Mouse (Mus musculus): Measurements from ENCODE around the gene Plch1. TPM values are rescaled to one million over a fixed set of nuclear protein-coding genes. Genes with fewer than 3 reads are reported as not detected.

Plch1 gene
- polyA plus RNA-seq, 1 experiment from 2014 or later: 2.8 TPM

- 2% methylated on average over 12 of the region's 12 CpGs for WGBS
- Histone ChIP-seq H3K4me2 (ENCODE audit: low read depth, severe bottlenecking) (peak overlapping the region; percentile 99), H3K27ac (replicated peaks; ENCODE audit: low read depth, low read length) (no peak overlapping the region), H3K4me1 (ENCODE audit: control insufficient read depth, insufficient read depth, low read length) (no peaks in the 10 kb centered on the region), H3K9ac (ENCODE audit: low read length) (no peak overlapping the region), H3K36me3 (ENCODE audit: control insufficient read depth, insufficient read depth, low read length) (no peaks in the 10 kb centered on the region), H3K27me3 (ENCODE audit: control insufficient read depth, insufficient read depth, low read length) (no peaks in the 10 kb centered on the region; the same call in 1 of the 2 replicates), H3K4me3 (ENCODE audit: low read depth, low read length) (peak overlapping the region; percentile 10; the same call in 1 of the 2 replicates), H3K9me3 (ENCODE audit: control insufficient read depth, low read length) (no peaks in the 10 kb centered on the region)
- DNase-seq (ENCODE audit: low spot score) (peak; percentile 36), ATAC-seq (ENCODE audit: insufficient number of reproducible peaks, low FRiP score, low TSS enrichment, low read depth) (no peak)
Measured at GRCm38 (mm10) chr3:63900021-63900571, 824 bp upstream of the Plch1 start.

GRCm38 (mm10) chr3:63898581-63899308, 527 bp downstream of the Plch1 start:
- Histone ChIP-seq H3K4me3 (ENCODE audit: low read depth, low read length) (peak overlapping the region; percentile 63), H3K9me3 (ENCODE audit: control insufficient read depth, low read length) (no peaks in the 10 kb centered on the region), H3K9ac (ENCODE audit: low read length) (peak overlapping the region; percentile 57), H3K4me1 (ENCODE audit: control insufficient read depth, insufficient read depth, low read length) (no peaks in the 10 kb centered on the region), H3K36me3 (ENCODE audit: control insufficient read depth, insufficient read depth, low read length) (no peaks in the 10 kb centered on the region), H3K4me2 (ENCODE audit: low read depth, severe bottlenecking) (peak overlapping the region; percentile 99), H3K27ac (replicated peaks; ENCODE audit: low read depth, low read length) (no peak overlapping the region), H3K27me3 (ENCODE audit: control insufficient read depth, insufficient read depth, low read length) (no peaks in the 10 kb centered on the region; the same call in 1 of the 2 replicates)
- DNase-seq (ENCODE audit: low spot score) (peak; percentile 89), ATAC-seq (ENCODE audit: insufficient number of reproducible peaks, low FRiP score, low TSS enrichment, low read depth) (peak; percentile 75)
- under 1% methylated on average over 41 of the region's 41 CpGs for WGBS

GRCm38 (mm10) chr3:63897177-63897576, 2.1 kb downstream of the Plch1 start:
- ATAC-seq (ENCODE audit: insufficient number of reproducible peaks, low FRiP score, low TSS enrichment, low read depth): no peak
- no peak for DNase-seq (ENCODE audit: low spot score)
- Histone ChIP-seq H3K4me3 (ENCODE audit: low read depth, low read length) (no peak overlapping the region), H3K9ac (ENCODE audit: low read length) (no peak overlapping the region), H3K9me3 (ENCODE audit: control insufficient read depth, low read length) (no peaks in the 10 kb centered on the region), H3K4me1 (ENCODE audit: control insufficient read depth, insufficient read depth, low read length) (no peaks in the 10 kb centered on the region), H3K27me3 (ENCODE audit: control insufficient read depth, insufficient read depth, low read length) (no peaks in the 10 kb centered on the region; the same call in 1 of the 2 replicates), H3K4me2 (ENCODE audit: low read depth, severe bottlenecking) (no peak overlapping the region), H3K27ac (replicated peaks; ENCODE audit: low read depth, low read length) (no peak overlapping the region), H3K36me3 (ENCODE audit: control insufficient read depth, insufficient read depth, low read length) (no peaks in the 10 kb centered on the region)
- WGBS: 17% methylated on average over 1 of the region's 1 CpGs

- H3K36me3 ChIP-seq (ENCODE audit: control insufficient read depth, insufficient read depth, low read length): no peaks in the 10 kb centered on the region
- H3K9ac ChIP-seq (ENCODE audit: low read length): no peak overlapping the region
- H3K27ac ChIP-seq (replicated peaks; ENCODE audit: low read depth, low read length): no peak overlapping the region
- no peak for DNase-seq (ENCODE audit: low spot score)
- no peak overlapping the region for H3K4me3 ChIP-seq (ENCODE audit: low read depth, low read length)
- H3K9me3 ChIP-seq (ENCODE audit: control insufficient read depth, low read length): no peaks in the 10 kb centered on the region
- ATAC-seq (ENCODE audit: insufficient number of reproducible peaks, low FRiP score, low TSS enrichment, low read depth): no peak
- no peaks in the 10 kb centered on the region; the same call in 1 of the 2 replicates for H3K27me3 ChIP-seq (ENCODE audit: control insufficient read depth, insufficient read depth, low read length)
- WGBS: 81% methylated on average over 4 of the region's 4 CpGs
- no peak overlapping the region for H3K4me2 ChIP-seq (ENCODE audit: low read depth, severe bottlenecking)
- no peaks in the 10 kb centered on the region for H3K4me1 ChIP-seq (ENCODE audit: control insufficient read depth, insufficient read depth, low read length)
Measured at GRCm38 (mm10) chr3:63896303-63896702, 3.0 kb downstream of the Plch1 start.

DNA sequence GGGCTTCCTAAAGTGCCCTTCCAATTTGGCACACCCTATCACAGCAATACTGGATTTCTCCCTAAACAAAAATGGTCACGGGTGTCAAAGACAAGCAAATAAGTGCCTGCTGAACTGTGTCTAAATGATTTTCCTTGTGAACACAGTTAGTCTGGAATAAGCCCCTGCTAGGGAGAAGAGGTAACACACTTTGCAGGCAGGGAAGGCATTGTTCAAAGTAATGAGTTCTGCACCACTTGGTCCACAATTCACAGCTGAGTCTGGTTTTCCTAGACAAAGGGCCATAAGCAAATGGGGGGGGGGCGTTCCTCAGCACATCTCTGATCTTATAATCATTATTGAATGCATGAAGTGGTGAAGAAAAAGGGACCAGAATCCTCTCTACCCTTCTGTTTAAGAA, 3.5 kb downstream of the Plch1 start:
- no peak overlapping the region for H3K4me2 ChIP-seq (ENCODE audit: low read depth, severe bottlenecking)
- no peaks in the 10 kb centered on the region for H3K9me3 ChIP-seq (ENCODE audit: control insufficient read depth, low read length)
- no peaks in the 10 kb centered on the region; the same call in 1 of the 2 replicates for H3K27me3 ChIP-seq (ENCODE audit: control insufficient read depth, insufficient read depth, low read length)
- no peaks in the 10 kb centered on the region for H3K36me3 ChIP-seq (ENCODE audit: control insufficient read depth, insufficient read depth, low read length)
- ATAC-seq (ENCODE audit: insufficient number of reproducible peaks, low FRiP score, low TSS enrichment, low read depth) (no peak), DNase-seq (ENCODE audit: low spot score) (no peak)
- no peak overlapping the region for H3K27ac ChIP-seq (replicated peaks; ENCODE audit: low read depth, low read length)
- WGBS: 58% methylated on average over 2 of the region's 2 CpGs
- H3K9ac ChIP-seq (ENCODE audit: low read length): no peak overlapping the region
- H3K4me3 ChIP-seq (ENCODE audit: low read depth, low read length): no peak overlapping the region
- H3K4me1 ChIP-seq (ENCODE audit: control insufficient read depth, insufficient read depth, low read length): no peaks in the 10 kb centered on the region

- Histone ChIP-seq H3K4me3 (ENCODE audit: low read depth, low read length) (no peak overlapping the region), H3K27ac (replicated peaks; ENCODE audit: low read depth, low read length) (no peak overlapping the region), H3K4me1 (ENCODE audit: control insufficient read depth, insufficient read depth, low read length) (no peaks in the 10 kb centered on the region), H3K9ac (ENCODE audit: low read length) (no peak overlapping the region), H3K4me2 (ENCODE audit: low read depth, severe bottlenecking) (no peak overlapping the region), H3K9me3 (ENCODE audit: control insufficient read depth, low read length) (no peaks in the 10 kb centered on the region), H3K27me3 (ENCODE audit: control insufficient read depth, insufficient read depth, low read length) (no peaks in the 10 kb centered on the region), H3K36me3 (ENCODE audit: control insufficient read depth, insufficient read depth, low read length) (no peaks in the 10 kb centered on the region)
- ATAC-seq (ENCODE audit: insufficient number of reproducible peaks, low FRiP score, low TSS enrichment, low read depth) (no peak), DNase-seq (ENCODE audit: low spot score) (no peak)
- WGBS: 50% methylated on average over 7 of the region's 7 CpGs
Measured at GRCm38 (mm10) chr3:63893677-63894076, 5.6 kb downstream of the Plch1 start.

GRCm38 (mm10) chr3:63892154-63892553, 7.1 kb downstream of the Plch1 start:
- 59% methylated on average over 3 of the region's 3 CpGs for WGBS
- Histone ChIP-seq H3K27ac (replicated peaks; ENCODE audit: low read depth, low read length) (no peak overlapping the region), H3K4me3 (ENCODE audit: low read depth, low read length) (no peak overlapping the region)

GRCm38 (mm10) chr3:63881065-63881464, 18.2 kb downstream of the Plch1 start:
- DNase-seq (ENCODE audit: low spot score) (no peak), ATAC-seq (ENCODE audit: insufficient number of reproducible peaks, low FRiP score, low TSS enrichment, low read depth) (no peak)
- 90% methylated on average over 2 of the region's 2 CpGs for WGBS
- Histone ChIP-seq H3K4me1 (ENCODE audit: control insufficient read depth, insufficient read depth, low read length) (no peaks in the 10 kb centered on the region), H3K4me3 (ENCODE audit: low read depth, low read length) (no peak overlapping the region), H3K27me3 (ENCODE audit: control insufficient read depth, insufficient read depth, low read length) (no peaks in the 10 kb centered on the region), H3K9ac (ENCODE audit: low read length) (no peak overlapping the region), H3K27ac (replicated peaks; ENCODE audit: low read depth, low read length) (no peak overlapping the region), H3K9me3 (ENCODE audit: control insufficient read depth, low read length) (no peaks in the 10 kb centered on the region), H3K4me2 (ENCODE audit: low read depth, severe bottlenecking) (no peak overlapping the region), H3K36me3 (ENCODE audit: control insufficient read depth, insufficient read depth, low read length) (no peaks in the 10 kb centered on the region)

More at GRCm38 (mm10) chr3:63892154-63892553, 7.1 kb downstream of the Plch1 start:
- no peak for DNase-seq (ENCODE audit: low spot score)
- Histone ChIP-seq H3K4me2 (ENCODE audit: low read depth, severe bottlenecking) (no peak overlapping the region), H3K36me3 (ENCODE audit: control insufficient read depth, insufficient read depth, low read length) (no peaks in the 10 kb centered on the region), H3K27me3 (ENCODE audit: control insufficient read depth, insufficient read depth, low read length) (no peaks in the 10 kb centered on the region), H3K4me1 (ENCODE audit: control insufficient read depth, insufficient read depth, low read length) (no peaks in the 10 kb centered on the region), H3K9ac (ENCODE audit: low read length) (no peak overlapping the region), H3K9me3 (ENCODE audit: control insufficient read depth, low read length) (no peaks in the 10 kb centered on the region)
- no peak for ATAC-seq (ENCODE audit: insufficient number of reproducible peaks, low FRiP score, low TSS enrichment, low read depth)

Measured in limb, embryonic 11.5 days (tissue).